Mouse (Mus musculus): Measurements from ENCODE around the gene Gm3625.
A peak's percentile ranks its signal among the peaks of the same experiment; 100 is the strongest.
"Not testable (repeated sequence)": the region's sequence is repeated elsewhere in the genome, so short reads cannot be mapped to it uniquely, and the experiment has no call there.

Gm3625 gene

DNA sequence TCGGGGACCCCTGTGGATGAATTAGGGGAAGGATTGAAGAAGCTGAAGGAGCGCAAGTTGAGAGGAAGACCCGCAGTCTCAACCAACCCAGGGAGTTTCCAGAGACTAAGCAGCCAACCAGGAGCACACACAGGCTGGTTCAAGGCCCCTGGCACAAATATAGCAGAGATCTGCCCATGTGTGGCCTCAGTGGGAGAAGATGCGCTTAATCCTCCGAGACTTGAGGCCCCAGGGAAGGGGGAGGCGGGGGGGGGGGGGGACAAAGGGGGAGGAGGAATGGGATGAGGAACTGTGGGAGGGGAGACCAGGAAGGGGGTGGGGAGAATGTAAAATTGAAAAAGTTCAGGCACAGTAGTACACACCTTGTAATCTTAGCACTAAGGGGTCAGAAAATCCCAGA lies 37.3 kb downstream of the Gm3625 start:
- no peak for DNase-seq (ENCODE audit: low read depth, low spot score)

DNA sequence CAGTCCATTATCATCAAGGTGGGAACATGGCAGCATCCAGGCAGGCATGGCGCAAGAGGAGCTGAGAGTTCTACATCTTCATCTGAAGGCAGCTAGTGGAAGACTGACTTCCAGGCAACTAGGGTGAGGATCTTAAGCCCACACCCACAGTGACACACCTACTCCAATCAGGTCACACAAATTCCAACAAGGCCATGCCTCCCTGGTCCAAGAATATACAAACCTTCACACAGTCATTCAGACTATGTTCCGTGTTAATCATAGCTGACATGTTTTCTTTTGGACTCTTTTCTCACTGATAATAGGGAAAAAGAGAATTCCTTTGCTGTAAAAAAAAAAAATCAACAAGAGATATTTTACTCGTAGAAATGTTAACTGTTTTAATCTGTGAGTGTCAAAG lies 39.0 kb downstream of the Gm3625 start:
- not testable (repeated sequence) for DNase-seq (ENCODE audit: low read depth, low spot score)

DNA sequence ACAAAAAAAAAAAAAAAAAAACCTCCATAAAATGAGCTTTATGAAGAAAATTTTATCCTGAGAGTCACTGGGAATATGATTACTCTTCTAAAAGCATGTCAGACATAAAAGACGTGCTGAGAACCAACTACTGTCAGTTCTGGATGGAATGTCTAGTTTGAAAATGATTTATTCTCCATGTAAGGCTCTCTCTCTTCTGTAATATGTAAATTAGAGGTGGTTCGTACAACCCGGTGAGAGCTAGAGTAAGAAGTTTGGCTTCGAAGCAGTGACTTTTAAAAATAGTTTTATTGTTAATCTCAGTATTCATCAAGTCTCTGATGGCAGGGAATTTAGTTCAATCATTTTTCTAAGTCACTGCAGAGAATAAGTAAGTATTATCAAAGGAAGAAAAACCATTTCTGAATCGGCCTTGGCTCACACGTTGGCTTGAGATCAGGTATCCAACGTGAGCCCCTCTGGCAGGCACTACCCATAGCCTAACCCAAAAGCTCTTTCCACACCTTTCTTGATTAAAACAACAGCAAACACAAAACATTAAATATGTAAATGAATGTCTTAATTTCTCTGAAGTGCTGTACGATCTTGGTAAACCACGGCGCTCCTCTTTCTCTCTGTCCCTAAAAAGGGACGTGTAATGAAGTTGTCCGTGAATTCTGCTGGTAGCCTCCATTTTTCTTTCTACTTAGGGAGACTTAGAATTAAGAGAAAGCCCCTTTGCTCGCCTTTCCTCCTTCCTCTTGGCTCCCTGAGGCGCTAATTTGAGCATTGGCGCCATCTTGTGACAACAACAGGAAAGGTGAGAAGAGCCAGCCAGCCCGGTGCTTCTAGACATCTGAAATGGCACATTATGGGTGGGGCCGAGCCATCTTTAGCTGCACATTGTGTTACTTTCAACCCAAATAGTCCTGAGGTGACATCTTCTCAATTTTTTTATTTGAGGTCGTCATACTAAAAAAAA lies 44.4 kb downstream of the Gm3625 start:
- DNase-seq (ENCODE audit: low read depth, low spot score) = peak; percentile 80

DNA sequence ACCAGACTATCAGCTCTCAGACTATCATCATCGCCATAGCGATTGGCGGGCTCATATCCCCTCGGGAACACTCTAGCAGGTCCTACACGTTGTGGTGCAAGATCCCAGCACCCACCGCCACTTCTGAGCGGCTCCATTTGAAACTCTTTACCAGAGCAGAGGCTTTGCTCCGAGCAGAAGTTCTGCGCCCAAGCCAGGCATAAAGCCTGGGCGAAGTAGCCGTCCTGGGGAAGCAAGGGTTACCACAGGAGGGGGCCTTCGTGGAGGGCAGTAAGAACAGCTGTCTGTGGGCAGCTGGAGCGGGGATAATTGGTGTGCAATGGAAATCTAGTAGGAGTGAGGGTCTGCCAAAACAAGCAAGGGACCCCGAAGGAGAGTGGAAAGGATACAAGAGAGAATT lies 45.2 kb downstream of the Gm3625 start:
- DNase-seq (ENCODE audit: low read depth, low spot score) = no peak

DNA sequence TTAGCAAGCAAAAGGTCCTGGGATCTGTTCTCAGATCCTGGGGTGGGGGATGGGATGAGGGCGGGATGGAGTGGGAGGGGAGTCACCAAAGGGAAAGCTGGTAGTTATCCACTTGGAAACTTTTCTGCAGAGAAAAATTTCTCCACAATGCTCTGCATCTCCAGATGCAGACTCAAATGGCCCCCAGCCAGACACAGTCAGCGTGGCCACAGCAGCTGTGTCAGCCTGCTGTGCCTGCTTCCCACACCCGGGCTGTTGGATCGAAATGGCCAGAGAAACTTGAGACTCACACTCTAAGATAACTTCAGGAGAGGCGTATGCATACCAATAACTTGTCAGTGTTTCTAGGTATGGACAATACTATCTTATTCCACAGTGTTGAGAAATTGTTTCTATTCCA lies 46.2 kb downstream of the Gm3625 start:
- no peak for DNase-seq (ENCODE audit: low read depth, low spot score)

DNA sequence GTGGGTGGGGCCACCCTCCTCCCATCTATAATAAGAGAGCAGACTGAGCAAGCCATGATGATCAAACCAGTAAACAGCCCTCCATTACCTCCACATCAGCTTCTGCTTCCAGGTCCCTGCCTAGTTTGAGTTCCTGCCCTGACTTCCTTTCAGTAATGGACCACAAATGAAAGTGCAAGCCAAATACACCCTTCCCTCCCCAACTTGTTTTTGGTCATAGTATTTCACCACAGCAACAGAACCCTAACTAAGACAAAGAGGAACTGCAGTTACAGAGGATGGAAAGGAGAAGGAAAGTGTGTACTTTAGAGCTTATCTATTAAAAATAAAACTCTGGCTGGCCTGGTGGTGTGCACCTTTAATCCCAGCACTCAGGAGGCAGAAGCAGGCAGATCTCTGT lies 47.3 kb downstream of the Gm3625 start:
- DNase-seq (ENCODE audit: low read depth, low spot score) = no peak

DNA sequence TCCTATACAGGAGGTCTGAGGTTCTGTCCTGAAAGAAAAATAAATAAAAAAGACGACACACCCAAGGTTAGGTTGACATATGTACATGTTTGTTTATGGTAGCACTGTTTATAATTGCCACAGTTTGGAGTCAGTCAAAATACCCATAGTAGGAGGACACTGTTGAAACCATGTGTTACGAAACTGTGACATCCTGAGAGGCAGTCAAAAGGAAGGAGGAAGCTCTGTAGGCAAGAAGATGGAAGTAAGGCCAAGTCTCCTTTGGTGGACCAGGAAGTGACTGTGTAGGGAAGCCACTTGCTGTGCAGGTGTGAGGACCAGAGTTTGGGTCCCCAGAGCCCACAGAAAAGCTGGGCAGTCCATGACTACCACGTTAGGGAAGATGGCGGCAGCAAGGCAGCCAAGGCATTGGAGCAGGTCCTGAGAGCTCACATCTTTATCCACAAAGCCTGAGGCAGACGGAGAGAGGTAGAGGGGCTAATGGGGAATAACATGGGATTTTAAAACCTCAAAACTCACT lies 48.3 kb downstream of the Gm3625 start:
- no peak for DNase-seq (ENCODE audit: low read depth, low spot score)

Data from mesoderm, embryonic 11.5 days (tissue).